Mouse (Mus musculus): ENCODE data around the gene Gm20388. TPM values are rescaled to one million over a fixed set of nuclear protein-coding genes. Genes with fewer than 3 reads are reported as not detected.

The Gm20388 gene
- polyA plus RNA-seq, 1 experiment from 2014 or later, result 2.5 TPM

DNA sequence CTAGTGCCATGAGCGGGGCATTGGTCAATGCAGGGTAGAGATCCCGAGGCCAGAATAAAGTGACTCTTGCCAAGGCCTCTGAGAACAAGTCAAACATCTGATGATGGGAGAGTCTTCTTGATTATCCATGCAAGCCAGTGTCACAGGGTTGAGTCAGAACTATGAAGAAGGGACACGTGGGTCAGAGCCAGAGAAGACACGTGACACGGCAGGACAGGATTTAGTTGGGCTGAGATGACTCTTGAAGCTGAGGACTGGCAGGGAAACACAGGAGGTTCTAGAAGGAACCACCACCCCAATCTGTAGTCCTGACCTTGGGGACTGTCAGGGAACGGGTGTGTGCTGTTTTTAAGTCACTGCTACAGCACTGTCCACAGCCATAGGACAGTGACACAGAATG, 849.2 kb downstream of the Gm20388 start:
- Histone ChIP-seq H3K9me3 (replicated peaks) (no peaks in the 10 kb centered on the region), H3K36me3 (no peaks in the 10 kb centered on the region), H3K4me1 (peaks cover 13% of the 10 kb centered on the region), H3K4me3 (no peak overlapping the region), H3K27me3 (ENCODE audit: low read depth, poor library complexity, severe bottlenecking) (peaks cover 37% of the 10 kb centered on the region), H3K27ac (no peak overlapping the region)
- WGBS, result 91% methylated on average over 6 of the region's 6 CpGs
- DNase-seq (ENCODE audit: low spot score), result no peak

DNA sequence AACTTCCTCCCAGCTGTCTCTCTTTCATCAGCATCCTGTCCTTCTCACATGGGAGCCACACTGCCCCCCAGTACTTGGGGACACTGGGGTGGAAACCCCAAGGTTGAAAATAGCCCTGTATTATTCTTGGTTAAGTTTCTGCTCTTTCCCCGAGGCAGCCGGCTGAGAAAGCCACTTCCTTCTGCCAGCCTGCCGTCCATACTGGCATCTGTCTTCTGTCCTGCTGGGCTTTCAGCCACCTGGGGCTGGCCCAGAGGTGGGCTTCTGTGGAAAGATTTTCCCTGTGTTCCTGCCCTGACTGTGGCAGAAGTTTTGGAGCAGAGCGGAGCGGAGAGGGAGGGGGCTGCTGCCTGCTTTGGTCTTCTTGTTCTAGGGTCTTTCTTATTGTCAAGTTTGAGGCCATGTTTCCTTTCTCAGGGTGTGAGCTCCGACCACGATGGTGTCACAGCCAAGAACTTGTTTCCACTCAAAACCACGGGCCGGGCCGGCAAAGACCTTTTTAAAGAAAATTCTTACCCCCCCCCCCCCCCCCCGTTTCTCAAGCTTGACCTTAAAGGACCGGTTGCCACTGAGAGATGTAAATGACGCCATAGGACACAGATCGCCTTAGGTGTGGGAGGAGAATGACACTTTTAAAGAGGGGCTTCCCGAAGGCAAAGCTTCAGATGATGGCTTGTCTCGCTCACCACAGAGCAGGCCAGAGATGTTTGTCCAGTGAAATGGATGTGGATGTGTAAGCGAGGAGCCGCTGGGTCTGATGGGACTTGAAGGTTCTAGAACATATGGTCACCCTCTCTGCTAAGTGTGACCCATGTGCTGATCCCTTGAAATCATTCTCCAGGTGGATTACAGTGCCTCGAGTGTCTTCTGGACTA, 849.9 kb downstream of the Gm20388 start:
- no peak overlapping the region for H3K27ac ChIP-seq
- peaks cover 8% of the 10 kb centered on the region; the same call in 1 of the 2 replicates for H3K4me1 ChIP-seq
- no peaks in the 10 kb centered on the region for H3K36me3 ChIP-seq
- H3K9me3 ChIP-seq (replicated peaks), result no peaks in the 10 kb centered on the region
- 82% methylated on average over 19 of the region's 19 CpGs for WGBS
- peaks cover 30% of the 10 kb centered on the region for H3K27me3 ChIP-seq (ENCODE audit: low read depth, poor library complexity, severe bottlenecking)
- DNase-seq (ENCODE audit: low spot score), result no peak
- no peak overlapping the region for H3K4me3 ChIP-seq

DNA sequence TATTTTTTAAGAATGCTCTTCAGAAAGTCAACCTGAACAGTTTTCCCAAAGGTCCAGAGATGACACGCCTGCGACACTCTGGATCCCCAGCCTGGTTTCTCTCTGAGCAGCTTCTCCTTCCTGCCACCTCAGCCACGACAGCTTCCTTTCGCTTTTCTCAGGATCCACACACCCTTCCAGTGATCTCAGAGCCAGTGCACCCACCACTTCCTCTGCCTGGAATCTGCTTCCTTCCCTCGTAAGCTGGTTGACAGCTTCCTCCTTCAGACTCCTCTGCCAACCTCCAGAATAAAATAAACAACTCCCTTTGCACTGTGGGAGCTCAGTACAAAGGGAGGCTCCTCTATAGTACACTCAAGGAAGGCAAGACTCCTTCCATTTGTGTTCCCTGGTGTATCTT, 852.6 kb downstream of the Gm20388 start:
- Histone ChIP-seq H3K9me3 (replicated peaks) (no peaks in the 10 kb centered on the region), H3K27me3 (ENCODE audit: low read depth, poor library complexity, severe bottlenecking) (peaks cover 32% of the 10 kb centered on the region), H3K4me1 (no peaks in the 10 kb centered on the region), H3K27ac (no peak overlapping the region), H3K36me3 (no peaks in the 10 kb centered on the region), H3K4me3 (no peak overlapping the region)
- DNase-seq (ENCODE audit: low spot score), result no peak
- WGBS, result 63% methylated on average over 5 of the region's 5 CpGs

DNA sequence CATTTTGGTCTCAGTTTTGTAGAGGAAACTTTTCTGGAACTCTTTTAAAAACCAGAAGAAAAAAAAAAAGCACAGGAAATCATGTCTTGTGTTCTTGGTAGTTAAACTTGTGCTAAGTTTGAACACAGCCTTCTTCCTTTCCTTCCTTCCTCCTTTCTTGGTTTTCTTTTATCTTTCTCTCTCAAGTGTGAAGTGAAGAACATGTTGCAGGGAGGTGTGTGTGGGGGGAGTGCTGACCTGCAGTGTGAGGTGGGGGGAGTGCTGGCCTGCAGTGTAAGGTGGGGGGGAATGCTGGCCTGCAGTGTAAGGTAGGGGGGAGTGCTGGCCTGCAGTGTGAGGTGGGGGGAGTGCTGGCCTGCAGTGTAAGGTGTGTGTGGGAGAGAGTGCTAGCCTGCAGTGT, 854.0 kb downstream of the Gm20388 start:
- no peak overlapping the region for H3K4me3 ChIP-seq
- H3K27ac ChIP-seq, result no peak overlapping the region
- H3K4me1 ChIP-seq, result 0 out of 2 replicates have a peak, but pooled peaks cover 3% of the 10 kb centered on the region
- H3K9me3 ChIP-seq (replicated peaks), result no peaks in the 10 kb centered on the region
- H3K27me3 ChIP-seq (ENCODE audit: low read depth, poor library complexity, severe bottlenecking), result peaks cover 28% of the 10 kb centered on the region
- no peaks in the 10 kb centered on the region for H3K36me3 ChIP-seq
- no peak for DNase-seq (ENCODE audit: low spot score)

DNA sequence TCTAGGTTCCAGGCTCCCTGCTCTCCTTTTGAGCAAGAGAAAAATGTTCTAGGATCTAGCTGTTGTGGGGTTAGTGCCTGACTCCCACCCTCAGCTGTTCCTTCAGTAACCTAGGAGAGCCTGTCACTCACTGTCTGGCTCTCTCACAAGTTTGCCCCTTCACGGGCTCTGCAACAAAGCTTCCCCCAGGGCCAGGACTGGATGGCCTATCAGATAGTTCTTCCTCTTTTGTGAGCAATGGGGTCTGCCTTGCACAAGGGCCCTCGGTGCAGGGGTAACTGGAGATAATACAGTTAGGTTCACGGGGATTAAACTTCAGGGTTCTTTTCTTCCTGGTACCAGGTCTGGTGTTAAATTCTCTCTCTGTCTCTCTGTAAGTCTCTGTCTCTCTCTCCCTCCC, 856.0 kb downstream of the Gm20388 start:
- Histone ChIP-seq H3K4me1 (0 out of 2 replicates have a peak, but pooled peaks cover 3% of the 10 kb centered on the region), H3K9me3 (replicated peaks) (no peaks in the 10 kb centered on the region), H3K36me3 (no peaks in the 10 kb centered on the region), H3K4me3 (no peak overlapping the region), H3K27ac (no peak overlapping the region), H3K27me3 (ENCODE audit: low read depth, poor library complexity, severe bottlenecking) (peaks cover 32% of the 10 kb centered on the region)
- WGBS, result 61% methylated on average over 3 of the region's 3 CpGs
- no peak for DNase-seq (ENCODE audit: low spot score)

DNA sequence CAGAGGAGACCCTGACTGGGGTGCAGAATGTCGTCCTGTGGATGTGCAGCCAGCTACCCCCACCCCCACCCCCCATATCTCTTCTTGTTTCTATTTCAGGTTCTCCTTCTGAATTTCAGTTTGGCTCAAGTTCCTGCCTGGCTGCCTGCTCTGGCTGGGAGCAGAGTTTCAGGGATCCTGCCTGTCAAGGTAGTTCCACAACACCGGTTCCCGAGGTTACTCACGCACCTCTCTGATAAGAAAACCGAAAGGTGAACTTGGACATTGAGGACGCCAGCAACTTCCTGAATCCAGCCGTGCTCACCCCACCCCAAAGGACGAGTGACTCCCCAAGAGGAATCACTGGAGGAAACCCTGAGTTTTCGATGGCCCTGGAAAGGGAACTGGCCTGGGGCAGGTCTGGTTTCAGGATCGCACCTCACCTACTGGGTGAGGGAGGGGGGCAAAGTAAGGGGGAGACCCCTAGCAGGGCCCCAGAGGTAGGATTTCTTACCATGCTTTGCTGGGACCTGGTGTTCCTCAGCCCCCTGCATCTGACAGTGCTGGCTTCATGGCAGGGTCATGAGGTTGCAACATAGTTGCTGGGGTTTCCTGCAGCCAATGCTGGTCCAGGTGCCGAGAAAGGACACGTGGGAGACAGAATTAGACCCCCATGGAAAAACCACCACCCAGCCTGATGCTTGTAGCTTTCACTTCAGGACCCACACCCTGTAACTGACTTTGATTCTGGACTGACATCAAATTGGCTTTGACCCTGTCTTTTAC, 858.0 kb downstream of the Gm20388 start:
- 0 out of 2 replicates have a peak, but pooled peaks cover 3% of the 10 kb centered on the region for H3K4me1 ChIP-seq
- H3K4me3 ChIP-seq, result no peak overlapping the region
- no peak overlapping the region for H3K27ac ChIP-seq
- no peak for DNase-seq (ENCODE audit: low spot score)
- no peaks in the 10 kb centered on the region for H3K36me3 ChIP-seq
- no peaks in the 10 kb centered on the region for H3K9me3 ChIP-seq (replicated peaks)
- H3K27me3 ChIP-seq (ENCODE audit: low read depth, poor library complexity, severe bottlenecking), result peaks cover 43% of the 10 kb centered on the region
- WGBS, result 84% methylated on average over 12 of the region's 12 CpGs

DNA sequence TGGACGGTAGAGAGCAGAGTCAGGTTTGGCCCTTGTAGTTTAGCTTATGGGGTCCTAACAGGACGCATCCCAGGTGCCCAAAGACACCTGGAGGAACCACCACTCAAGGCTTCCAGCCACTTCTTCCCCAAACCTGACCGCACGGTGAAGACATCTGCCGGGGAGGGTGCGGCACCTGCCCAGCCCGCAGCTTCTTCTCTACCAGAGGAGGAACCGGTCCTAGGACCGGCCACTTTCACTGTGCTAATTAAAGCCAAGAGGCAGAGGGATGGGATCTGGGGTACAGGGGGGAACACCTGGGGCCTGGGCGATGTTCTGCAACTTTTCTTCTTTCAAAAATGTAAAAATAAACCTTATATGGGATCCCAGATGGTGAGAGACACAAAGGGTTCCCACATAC, 866.5 kb downstream of the Gm20388 start:
- H3K27me3 ChIP-seq (ENCODE audit: low read depth, poor library complexity, severe bottlenecking), result peaks cover 57% of the 10 kb centered on the region
- no peaks in the 10 kb centered on the region for H3K9me3 ChIP-seq (replicated peaks)
- no peak overlapping the region for H3K4me3 ChIP-seq
- H3K36me3 ChIP-seq, result no peaks in the 10 kb centered on the region
- no peak overlapping the region for H3K27ac ChIP-seq
- 89% methylated on average over 10 of the region's 10 CpGs for WGBS
- no peaks in the 10 kb centered on the region for H3K4me1 ChIP-seq
- no peak for DNase-seq (ENCODE audit: low spot score)

DNA sequence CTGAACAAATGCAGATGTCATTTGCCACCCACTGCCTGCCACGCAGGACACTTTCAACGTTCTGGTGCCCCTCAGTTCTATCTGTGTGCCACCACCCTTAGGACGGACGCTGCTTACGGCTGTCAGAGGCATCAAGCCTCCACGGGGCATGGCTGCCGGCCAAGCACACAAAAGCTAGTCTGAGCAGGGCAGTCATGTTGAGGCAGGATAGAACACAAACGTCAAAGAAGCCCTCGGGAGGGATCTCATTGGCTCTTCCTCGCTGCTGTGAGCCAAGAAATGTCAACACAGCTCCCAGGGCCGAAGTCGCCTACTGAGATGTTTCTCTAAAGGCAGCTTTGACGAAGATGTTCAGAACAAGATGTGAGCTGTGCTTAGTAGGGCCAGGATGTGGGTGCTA, 867.1 kb downstream of the Gm20388 start:
- DNase-seq (ENCODE audit: low spot score), result no peak
- WGBS, result 70% methylated on average over 13 of the region's 13 CpGs
- Histone ChIP-seq H3K27ac (no peak overlapping the region), H3K9me3 (replicated peaks) (no peaks in the 10 kb centered on the region), H3K4me1 (no peaks in the 10 kb centered on the region), H3K4me3 (no peak overlapping the region), H3K27me3 (ENCODE audit: low read depth, poor library complexity, severe bottlenecking) (peaks cover 62% of the 10 kb centered on the region), H3K36me3 (no peaks in the 10 kb centered on the region)

DNA sequence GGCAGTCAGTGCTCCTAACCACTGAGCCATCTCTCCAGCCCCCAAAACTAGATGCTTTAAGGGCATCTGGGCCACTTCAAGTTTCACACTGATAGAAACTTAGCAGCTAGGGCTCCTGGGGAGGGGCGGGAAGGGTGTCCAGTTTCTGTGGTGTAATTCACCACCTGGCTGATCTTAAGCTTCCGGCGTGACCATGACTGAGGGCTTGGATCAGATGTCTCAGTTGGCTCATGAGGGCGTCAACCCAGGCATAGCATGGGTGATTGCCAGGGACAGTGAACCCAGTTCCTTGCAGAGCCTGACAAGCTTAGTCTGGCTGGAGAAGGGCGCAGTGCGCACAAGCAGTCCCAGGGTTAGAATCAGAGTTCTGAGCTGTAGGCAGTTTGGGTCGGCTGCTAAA, 868.5 kb downstream of the Gm20388 start:
- Histone ChIP-seq H3K36me3 (no peaks in the 10 kb centered on the region), H3K4me1 (no peaks in the 10 kb centered on the region), H3K4me3 (no peak overlapping the region), H3K27ac (no peak overlapping the region), H3K9me3 (replicated peaks) (no peaks in the 10 kb centered on the region), H3K27me3 (ENCODE audit: low read depth, poor library complexity, severe bottlenecking) (peaks cover 55% of the 10 kb centered on the region)
- no peak for DNase-seq (ENCODE audit: low spot score)
- WGBS, result 94% methylated on average over 7 of the region's 7 CpGs

DNA sequence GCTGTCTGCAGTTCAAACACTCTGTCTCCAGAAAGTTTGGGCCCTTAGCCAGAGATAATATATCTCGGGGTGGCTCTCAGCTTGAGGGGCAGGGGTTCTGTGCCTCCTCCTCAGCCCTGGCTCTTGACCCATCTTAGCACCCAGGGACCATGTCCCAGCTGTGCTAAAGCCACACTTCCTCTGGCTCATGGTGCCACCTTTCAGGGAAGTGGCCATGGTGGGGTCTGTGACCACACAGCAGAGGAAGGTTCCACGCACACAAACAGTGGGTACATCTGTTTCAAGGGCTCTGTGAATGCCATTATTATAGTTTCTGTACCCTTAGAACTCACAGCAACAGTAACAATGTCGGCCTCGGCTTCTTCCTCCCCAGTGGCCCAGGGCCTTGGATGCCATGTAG, 873.1 kb downstream of the Gm20388 start:
- H3K4me3 ChIP-seq, result no peak overlapping the region
- WGBS, result 78% methylated on average over 4 of the region's 4 CpGs
- H3K36me3 ChIP-seq, result no peaks in the 10 kb centered on the region
- no peaks in the 10 kb centered on the region for H3K9me3 ChIP-seq (replicated peaks)
- H3K27ac ChIP-seq, result no peak overlapping the region
- H3K27me3 ChIP-seq (ENCODE audit: low read depth, poor library complexity, severe bottlenecking), result peaks cover 34% of the 10 kb centered on the region
- DNase-seq (ENCODE audit: low spot score), result no peak
- H3K4me1 ChIP-seq, result no peaks in the 10 kb centered on the region; the same call in 1 of the 2 replicates

DNA sequence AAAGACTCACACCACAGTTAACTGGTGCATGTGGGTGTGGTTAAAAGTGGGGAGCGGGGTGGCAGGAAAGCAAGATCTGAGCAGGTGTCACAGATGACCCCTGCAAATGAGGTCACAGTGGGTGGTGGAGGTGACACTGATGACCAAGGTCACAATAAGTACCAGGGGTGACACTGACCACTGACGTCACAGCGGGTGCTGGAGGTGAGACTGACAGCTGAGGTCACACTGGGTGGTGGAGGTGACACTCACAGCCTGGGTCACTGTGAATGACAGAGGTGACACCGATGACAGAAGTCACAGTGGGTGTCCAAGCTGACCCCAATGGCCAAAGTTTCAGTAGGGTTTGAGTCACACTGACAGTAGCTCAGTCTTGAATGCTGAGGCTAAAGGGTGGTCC, 876.1 kb downstream of the Gm20388 start:
- 55% methylated on average over 4 of the region's 4 CpGs for WGBS
- Histone ChIP-seq H3K4me3 (no peak overlapping the region), H3K27me3 (ENCODE audit: low read depth, poor library complexity, severe bottlenecking) (peaks cover 27% of the 10 kb centered on the region), H3K9me3 (replicated peaks) (no peaks in the 10 kb centered on the region), H3K36me3 (no peaks in the 10 kb centered on the region), H3K4me1 (peaks cover 4% of the 10 kb centered on the region; the same call in 1 of the 2 replicates), H3K27ac (no peak overlapping the region)
- no peak for DNase-seq (ENCODE audit: low spot score)

DNA sequence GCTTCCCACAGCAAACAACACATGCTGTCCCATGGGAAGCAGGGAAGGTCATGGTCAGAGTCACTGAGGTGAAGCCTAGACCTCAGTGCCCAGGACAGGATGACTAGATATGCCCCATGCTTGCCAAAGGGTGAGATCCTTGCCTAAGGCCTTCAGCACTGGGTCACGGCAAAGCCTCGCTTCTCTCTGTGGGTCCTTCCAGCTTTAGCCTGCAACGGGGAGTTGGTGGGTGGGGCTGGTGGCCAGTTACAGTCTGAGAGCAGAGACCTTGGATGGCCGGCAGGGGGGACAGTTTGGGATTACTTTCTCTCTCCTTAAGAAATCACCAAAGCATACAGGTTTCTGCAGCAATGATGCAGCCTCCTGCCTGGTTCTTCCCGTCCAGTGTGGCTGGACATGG, 877.0 kb downstream of the Gm20388 start:
- no peak for DNase-seq (ENCODE audit: low spot score)
- Histone ChIP-seq H3K4me3 (no peak overlapping the region), H3K9me3 (replicated peaks) (no peaks in the 10 kb centered on the region), H3K27ac (no peak overlapping the region), H3K36me3 (no peaks in the 10 kb centered on the region), H3K27me3 (ENCODE audit: low read depth, poor library complexity, severe bottlenecking) (peaks cover 19% of the 10 kb centered on the region), H3K4me1 (peaks cover 4% of the 10 kb centered on the region; the same call in 1 of the 2 replicates)
- WGBS, result 36% methylated on average over 5 of the region's 5 CpGs

DNA sequence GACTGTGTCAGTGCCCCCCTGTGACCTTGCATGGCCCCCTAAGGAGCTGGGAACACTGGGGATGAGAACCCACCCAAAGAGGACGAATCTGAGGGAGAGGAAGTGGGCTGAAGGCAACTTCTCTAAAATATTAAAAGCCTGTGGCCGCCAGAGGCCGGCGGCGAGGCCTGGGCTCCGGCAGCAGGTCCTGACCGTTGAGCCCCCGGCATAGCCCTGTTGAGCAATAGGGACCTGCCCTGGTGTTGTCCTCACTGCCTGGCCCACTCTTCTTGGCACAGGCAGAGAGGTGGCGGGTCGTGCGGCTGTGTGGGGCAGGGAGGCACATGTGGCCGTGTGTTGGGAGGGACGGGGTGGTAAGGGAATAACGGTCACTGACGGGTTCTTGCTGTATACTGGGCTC, 882.1 kb downstream of the Gm20388 start:
- 86% methylated on average over 15 of the region's 15 CpGs for WGBS
- H3K36me3 ChIP-seq, result no peaks in the 10 kb centered on the region
- no peak overlapping the region for H3K27ac ChIP-seq
- no peaks in the 10 kb centered on the region for H3K9me3 ChIP-seq (replicated peaks)
- peaks cover 8% of the 10 kb centered on the region for H3K4me1 ChIP-seq
- peaks cover 15% of the 10 kb centered on the region for H3K27me3 ChIP-seq (ENCODE audit: low read depth, poor library complexity, severe bottlenecking)
- no peak overlapping the region for H3K4me3 ChIP-seq
- DNase-seq (ENCODE audit: low spot score), result no peak
